Mouse (Mus musculus): ENCODE measurements at regions not wholly inside any gene's neighbourhood (a gene's known extent, or its start where the extent isn't known, plus 50 kb on each side); places are given as distances from the start of the nearest gene placed in this dataset.

- DNase-seq: no peak
These were observed 515.7 kb upstream of the Gm19410 start for GRCm38 (mm10) chr8:35249747-35250375.

GRCm38 (mm10) chr8:35250641-35251040 lies 514.9 kb upstream of the Gm19410 start:
- no peak for DNase-seq

- no peak for DNase-seq
These were observed 511.6 kb upstream of the Gm19410 start for GRCm38 (mm10) chr8:35253946-35254345.

- DNase-seq: no peak
These were observed 510.3 kb upstream of the Gm19410 start for GRCm38 (mm10) chr8:35255327-35255726.

- no peak for DNase-seq
These were observed 508.6 kb upstream of the Gm19410 start for GRCm38 (mm10) chr8:35256958-35257357.

GRCm38 (mm10) chr8:35268221-35268620 lies 497.4 kb upstream of the Gm19410 start:
- DNase-seq: no peak

GRCm38 (mm10) chr8:35268986-35269385 lies 496.6 kb upstream of the Gm19410 start:
- no peak for DNase-seq

- DNase-seq: no peak
These were observed 489.6 kb upstream of the Gm19410 start for GRCm38 (mm10) chr8:35275972-35276371.

GRCm38 (mm10) chr8:35276460-35276859 lies 489.1 kb upstream of the Gm19410 start:
- DNase-seq: no peak

GRCm38 (mm10) chr8:35278946-35279345 lies 486.6 kb upstream of the Gm19410 start:
- no peak for DNase-seq

- no peak for DNase-seq
These were observed 484.8 kb upstream of the Gm19410 start for GRCm38 (mm10) chr8:35280741-35281140.

GRCm38 (mm10) chr8:35283366-35283765 lies 482.2 kb upstream of the Gm19410 start:
- DNase-seq: no peak

- DNase-seq: no peak
These were observed 476.6 kb upstream of the Gm19410 start for GRCm38 (mm10) chr8:35289018-35289417.

GRCm38 (mm10) chr8:35289967-35290366 lies 475.6 kb upstream of the Gm19410 start:
- no peak for DNase-seq

- DNase-seq: no peak
These were observed 472.0 kb upstream of the Gm19410 start for GRCm38 (mm10) chr8:35293437-35294126.

- DNase-seq: no peak
These were observed 468.7 kb upstream of the Gm19410 start for GRCm38 (mm10) chr8:35296936-35297335.

- DNase-seq: no peak
These were observed 466.5 kb upstream of the Gm19410 start for GRCm38 (mm10) chr8:35299088-35299487.

- DNase-seq: no peak
These were observed 465.2 kb upstream of the Gm19410 start for GRCm38 (mm10) chr8:35300359-35300758.

- no peak for DNase-seq
These were observed 464.6 kb upstream of the Gm19410 start for GRCm38 (mm10) chr8:35300881-35301521.

- DNase-seq: no peak
These were observed 462.7 kb upstream of the Gm19410 start for GRCm38 (mm10) chr8:35302856-35303255.

- no peak for DNase-seq
These were observed 444.2 kb upstream of the Gm19410 start for GRCm38 (mm10) chr8:35321270-35321865.

- DNase-seq: no peak
These were observed 442.2 kb upstream of the Gm19410 start for GRCm38 (mm10) chr8:35323180-35323975.
